Mouse (Mus musculus) monocyte, adult 2 months (primary cell): ENCODE results near the gene 4930562C15Rik.

Experiments
- DNase-seq, 2 experiments: peaks; one replicate each; pipeline ENCODE4 v3.0.0; 2022; ENCODE audit warnings: low spot score in 2 of 2, low read depth in 1 of 2

4930562C15Rik gene

GRCm38 (mm10) chr16:4890201-4890709 lies 55.0 kb downstream of the 4930562C15Rik start:
- no peak for DNase-seq

DNA sequence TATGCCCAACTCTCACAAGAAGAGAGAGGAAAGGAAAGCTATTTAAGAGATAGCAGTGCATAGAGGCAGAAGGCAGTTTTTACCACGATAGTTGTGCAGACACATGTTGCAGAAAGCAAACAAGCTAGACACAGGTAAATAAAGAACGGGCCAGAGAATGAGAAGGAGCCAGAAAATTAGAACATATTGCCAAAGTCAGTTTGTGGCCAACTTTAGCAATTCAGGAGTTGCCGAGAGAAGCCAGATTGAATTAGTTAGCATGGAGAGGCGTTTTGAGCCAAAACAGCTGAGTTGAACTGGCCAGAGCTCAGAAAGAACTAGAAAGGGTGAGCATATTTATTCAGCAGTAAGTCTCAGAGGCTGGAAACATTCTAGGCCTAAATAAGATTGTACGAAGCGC lies 57.0 kb downstream of the 4930562C15Rik start:
- no peak for DNase-seq

DNA sequence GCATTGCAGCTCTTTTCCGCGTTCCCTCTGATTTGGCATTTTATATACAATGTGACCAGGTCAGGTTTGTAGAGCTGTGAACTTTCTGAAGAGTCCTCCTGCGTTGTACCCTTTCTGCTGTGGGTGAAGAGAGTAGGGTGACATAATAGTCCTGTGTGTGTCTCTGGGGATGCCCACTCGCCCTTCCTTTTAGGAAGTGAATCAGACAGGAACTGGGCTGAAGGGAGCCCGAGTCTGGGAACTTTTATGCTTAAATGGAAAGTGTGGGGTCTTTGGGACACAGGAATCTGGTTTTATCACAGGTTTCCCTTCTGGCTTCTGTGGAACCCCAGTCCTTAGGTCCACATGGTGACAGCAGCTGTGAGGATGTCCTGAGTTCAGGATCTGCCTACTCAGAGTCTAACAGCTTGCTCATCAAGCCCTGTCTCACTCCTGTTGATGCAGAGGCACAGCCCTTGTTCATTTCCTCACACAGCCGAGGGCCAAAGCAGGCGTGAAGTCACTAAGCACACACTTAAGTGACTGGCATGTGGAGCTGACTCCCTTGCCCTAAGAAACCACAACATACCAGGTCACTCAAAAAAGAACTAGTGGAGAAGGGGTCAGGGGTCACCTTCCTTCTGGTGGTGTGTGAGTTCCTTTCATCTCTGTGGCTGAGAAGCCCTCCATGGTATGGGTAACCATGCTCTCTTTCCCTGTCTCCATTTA lies 59.1 kb downstream of the 4930562C15Rik start:
- no peak for DNase-seq

DNA sequence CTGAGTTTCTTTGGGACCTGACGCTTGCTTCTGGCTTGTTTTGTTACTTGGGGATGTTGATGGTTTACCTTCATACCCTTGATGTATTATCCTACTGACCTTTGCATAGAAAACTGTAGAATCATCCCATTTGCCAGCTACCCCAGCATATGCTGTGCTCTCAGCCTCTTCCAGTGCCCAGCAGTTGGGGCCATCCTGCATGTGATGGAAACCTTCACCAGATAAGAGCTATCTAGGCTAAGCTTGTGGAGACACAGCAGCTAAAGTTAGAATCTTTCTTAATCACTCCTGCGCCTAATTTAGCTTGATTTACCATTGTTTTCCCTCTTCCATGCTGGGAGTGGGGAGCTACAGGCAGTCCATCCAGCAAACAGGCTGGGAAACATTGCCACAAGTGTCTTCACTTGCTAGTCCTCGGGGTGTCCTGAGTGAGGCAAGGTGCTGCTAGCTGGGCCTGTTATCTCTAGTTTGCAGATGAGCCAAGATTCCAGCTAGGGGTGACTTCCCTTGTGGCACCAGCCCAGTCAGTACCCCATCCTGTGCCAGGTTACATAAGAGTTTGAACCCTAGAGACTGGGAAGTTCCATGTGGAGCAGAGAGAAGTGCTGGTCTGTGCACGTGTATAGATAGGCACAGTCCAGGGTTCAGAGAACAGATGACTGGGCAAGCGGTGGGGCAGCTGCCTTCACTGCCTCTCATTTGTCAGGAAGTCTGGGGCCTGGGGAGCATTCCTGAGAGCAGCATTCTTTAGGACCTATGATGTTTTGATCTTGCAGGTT lies 61.2 kb downstream of the 4930562C15Rik start:
- no peak for DNase-seq

DNA sequence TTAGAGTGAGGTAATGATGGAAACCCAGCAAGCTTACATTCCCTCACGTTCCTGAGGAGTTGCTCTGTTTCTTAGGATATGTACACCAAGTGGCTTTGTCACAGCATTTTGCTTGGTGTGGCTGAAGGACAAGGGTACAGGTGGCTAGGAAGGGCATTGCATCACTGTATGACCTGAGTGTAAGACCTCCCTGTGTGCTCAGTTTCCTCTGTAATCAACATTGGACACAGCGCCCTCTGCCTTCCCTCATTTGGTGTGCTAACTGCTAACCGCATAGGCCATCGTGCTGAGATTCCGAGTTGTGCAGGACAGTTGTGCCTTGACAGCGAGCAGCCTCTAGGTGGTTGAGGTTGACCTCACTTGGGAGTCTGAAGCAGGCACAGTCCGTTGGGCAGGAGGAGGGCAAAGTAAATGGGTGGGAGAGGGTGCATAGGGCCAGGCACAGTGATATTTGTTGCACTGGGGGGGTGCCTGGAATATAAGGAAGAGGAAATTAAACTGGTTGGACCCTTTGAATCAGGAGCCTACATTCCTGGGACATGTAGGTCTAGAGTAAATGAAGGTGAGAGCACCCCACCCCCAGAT lies 62.0 kb downstream of the 4930562C15Rik start:
- no peak for DNase-seq

GRCm38 (mm10) chr16:4898881-4899280 lies 63.7 kb downstream of the 4930562C15Rik start:
- DNase-seq, result no peak

DNA sequence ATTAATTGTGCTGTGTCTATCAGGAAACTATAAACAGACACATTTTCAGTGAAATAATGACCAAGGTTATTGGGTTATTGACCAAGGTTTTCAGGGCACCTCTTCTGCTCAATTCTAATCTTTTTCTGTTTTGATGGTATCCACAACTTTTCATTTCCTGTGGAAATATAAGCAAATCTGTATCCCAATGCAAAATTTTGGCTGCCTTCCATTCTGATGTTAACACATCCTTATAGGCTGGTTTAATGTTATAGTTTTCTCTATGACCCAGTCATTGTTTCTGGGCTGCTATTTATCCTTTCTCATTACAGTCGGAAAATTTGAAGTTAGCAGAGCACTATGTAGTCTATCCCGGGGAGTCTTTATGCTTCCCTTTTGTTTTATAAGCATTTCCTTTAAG lies 64.5 kb downstream of the 4930562C15Rik start:
- DNase-seq, result no peak

DNA sequence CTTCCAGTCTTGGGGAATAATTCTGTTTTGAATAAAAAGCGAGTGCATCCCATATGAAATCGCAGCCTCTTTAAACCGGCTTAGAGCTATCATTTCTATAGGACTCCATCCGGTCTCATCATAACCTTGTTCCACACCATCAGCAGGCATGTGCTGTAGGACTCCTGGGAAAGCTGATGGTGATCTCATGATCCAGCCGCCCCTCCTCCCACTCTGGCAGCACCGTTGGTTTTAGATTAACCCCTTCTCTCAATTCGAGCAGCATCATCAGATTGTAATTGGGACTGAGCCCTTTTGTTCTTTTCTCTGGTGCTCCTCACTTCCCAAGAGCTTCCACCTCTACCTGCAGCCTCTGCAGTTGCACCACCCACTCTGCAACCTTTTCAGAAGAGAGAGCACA lies 66.0 kb downstream of the 4930562C15Rik start:
- DNase-seq, result no peak

DNA sequence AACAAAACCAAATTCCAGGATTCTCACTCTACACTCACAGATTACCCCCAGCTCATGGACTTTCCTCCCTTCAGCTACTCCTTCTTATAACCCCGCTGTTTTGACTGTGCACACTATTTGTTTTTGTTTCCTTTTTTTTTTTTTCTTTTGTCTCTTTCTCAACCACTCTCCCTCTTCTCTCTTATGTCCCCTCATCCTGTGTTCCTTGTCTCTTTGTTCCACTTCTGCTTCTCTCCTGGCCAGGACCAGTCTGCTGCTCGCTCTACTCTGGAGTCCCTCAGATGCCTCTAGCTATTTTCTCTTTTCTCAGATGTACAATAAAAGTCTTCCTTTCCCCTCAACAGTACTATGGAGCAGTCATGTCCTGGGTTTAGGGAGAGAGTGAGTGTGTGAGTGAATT lies 67.2 kb downstream of the 4930562C15Rik start:
- DNase-seq, result no peak

- DNase-seq, result no peak
Observed at GRCm38 (mm10) chr16:4903491-4904102, 68.4 kb downstream of the 4930562C15Rik start.

GRCm38 (mm10) chr16:4904878-4905277 lies 69.7 kb downstream of the 4930562C15Rik start:
- no peak for DNase-seq

DNA sequence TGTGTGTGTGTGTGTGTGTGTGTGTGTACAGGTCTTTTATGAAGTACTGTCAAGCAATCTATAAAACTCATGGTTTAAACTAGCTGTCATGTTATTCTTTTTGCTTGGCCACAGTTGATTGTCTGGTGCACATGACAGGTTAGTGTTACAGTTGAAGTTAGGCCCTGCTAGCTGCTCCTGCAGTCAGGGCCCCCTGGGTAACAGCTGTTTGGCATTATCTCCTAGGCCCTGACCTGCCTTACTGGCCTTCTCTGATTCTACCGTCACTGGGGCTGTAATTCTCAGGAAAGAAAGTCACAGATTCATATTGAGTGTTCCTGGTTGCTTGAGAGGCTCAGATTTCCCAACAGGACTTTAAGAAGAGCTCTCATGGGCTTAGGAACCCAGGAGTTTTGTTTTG lies 70.4 kb downstream of the 4930562C15Rik start:
- DNase-seq, result no peak

DNA sequence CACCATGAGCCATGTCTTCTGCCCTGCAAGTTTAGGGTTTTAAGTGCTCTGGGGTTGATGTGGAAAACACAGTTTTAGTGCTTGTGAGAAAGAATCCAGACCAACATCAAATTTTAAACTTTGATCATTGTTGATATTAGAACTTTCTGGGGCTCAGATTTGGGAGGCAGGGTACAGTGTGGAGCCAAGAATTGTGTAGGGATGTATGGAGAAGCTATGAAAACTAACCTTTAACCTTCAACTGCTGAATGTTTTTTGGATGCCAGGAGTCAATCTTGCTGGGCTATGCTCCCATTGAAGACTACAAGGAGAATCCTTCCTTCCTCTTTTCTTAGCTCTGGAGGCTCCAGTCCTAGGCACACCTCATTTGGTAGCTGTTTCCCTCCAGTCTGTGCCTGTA lies 71.3 kb downstream of the 4930562C15Rik start:
- no peak for DNase-seq

DNA sequence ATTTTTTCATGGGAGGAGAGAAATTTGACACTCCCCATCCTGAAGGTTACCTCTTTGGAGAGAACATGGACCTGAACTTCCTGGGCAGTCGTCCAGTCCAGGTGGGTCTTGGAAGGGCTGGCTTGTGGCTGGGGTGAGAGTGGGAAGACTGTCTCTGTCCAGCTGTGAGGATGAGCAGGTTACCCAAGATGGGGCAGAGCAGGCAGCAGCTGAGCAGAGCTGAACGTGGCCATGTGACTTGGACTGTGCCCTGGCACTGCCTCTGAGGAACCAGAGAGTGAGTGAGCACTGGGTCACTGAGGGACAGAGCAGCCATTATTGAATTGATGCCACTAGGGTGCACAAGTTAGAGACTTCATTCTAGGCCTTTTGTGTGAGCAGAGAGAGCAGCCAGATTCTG lies 72.2 kb downstream of the 4930562C15Rik start:
- no peak for DNase-seq

DNA sequence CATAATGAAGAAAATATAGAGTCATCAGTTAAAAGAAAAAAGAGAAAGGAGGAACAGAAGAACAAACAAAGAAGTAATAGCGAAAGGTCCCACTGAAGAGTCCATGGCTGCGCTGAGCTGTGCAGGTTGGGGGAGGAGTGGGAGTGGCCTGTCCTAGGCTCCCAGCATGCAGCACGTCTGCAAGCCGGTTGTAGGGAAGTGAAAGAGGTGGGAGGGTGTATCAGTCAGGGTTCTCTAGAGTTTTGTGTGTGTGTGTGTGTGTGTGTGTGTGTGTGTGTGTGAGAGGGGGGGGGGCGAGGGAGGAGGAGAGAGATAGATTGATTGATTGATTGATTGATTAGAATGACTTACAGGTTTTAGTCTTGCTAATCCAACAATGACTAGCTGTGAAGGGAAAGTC lies 72.8 kb downstream of the 4930562C15Rik start:
- no peak for DNase-seq

DNA sequence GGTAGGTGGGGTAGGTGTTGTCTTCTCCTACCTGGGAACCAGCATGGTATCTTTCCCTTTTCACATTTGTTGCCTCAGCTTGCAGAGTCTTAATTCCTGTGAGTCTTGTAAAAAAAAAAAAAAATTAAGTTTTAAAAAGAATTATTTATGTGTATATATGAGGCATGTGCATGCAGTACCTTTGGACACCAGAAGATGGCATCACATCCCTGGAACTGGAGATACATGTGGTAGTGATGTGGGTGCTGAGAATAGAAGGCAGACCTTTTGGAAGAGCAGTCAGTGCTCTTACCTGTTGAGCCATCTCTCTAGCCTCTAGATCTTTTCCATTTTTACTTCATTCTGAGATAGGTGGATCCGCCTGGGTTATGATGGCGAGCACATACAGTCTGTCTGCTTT lies 74.5 kb downstream of the 4930562C15Rik start:
- DNase-seq, result no peak

GRCm38 (mm10) chr16:4910758-4911157 lies 75.5 kb downstream of the 4930562C15Rik start:
- no peak for DNase-seq

GRCm38 (mm10) chr16:4912074-4912648 lies 76.9 kb downstream of the 4930562C15Rik start:
- no peak for DNase-seq

DNA sequence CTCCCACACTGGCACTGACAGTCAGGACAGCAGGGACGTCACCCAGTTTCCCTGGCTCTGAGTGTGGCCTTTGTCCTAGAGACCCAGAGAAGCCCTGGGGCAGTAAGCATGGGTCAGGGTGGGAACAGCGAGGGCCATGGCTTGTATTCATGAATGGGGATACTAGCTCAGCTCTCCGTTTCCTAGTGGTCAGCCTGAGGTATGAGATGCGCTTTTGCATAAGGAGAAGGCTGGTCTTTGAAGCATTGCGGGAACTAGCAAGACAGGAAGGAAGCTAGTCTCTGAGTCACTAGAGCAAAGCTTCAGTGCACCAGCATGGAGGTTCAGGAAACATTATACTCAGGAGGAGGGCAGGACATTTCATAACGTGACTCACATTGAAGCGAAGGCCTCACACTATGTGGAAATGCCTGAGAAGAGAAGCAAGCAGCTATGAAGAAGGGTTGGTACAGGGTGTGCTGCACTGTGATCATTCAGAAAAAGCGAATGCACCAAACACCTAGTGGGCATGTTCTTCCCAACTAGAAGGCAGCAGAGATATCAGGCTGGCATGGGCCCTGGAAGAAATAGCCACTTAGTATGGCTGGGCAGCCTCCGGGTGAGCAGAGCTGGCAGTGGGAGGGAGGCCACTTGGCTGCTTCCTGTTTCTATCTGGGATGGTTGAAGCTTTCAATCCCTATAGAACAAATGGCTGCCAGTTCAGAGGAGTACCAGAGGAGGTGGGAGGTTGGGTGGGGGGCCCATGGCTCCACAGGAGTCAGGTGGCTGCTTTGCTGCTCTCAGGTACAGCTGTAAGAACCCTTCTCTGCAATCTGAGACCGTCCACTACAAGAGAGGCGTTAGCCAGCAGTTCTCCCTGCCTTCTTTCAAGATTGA lies 77.9 kb downstream of the 4930562C15Rik start:
- peak; percentile 41 to 49 for DNase-seq
